Mouse (Mus musculus): Measurements from ENCODE around the gene Nr0b2. TPM values are rescaled to one million over a fixed set of nuclear protein-coding genes. Genes with fewer than 3 reads are reported as not detected.
"Not testable (repeated sequence)": the region's sequence is repeated elsewhere in the genome, so short reads cannot be mapped to it uniquely, and the experiment has no call there.

Gene Nr0b2
- total RNA-seq (2021): not detected
- long read RNA-seq: 0 reads

DNA sequence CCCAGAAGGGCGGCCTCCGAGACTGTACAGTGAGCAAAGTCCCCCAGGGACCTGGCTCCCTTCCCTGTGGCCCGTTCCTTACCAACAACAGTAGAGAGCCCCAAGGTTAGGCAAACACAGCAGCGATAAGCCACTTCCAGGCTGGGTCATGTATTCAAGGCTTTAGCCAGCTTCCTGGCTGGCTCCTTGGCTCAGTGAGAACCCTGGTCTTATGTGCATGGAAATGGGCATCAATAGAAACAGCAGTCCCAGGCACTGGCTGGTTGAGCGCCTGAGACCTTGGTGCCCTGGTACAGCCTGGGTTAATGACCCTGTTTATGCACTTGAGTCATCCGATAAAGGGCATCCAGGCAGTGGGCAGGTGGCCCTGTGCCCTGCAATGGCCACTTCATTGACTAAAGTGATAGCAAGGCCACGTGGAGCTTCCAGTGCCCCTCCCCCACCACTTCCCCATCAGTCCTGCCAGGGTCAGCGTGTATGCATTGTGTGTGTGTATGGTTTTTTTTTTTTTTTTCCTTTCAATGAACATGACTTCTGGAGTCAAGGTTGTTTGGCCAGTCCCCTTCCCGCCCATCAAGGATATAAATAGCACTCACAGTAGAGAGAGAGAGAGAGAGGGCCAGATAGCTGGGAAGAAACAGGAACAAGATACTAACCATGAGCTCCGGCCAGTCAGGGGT lies at the start of gene Nr0b2:
Gene Nr0b2, plus strand, starts transcription at position 609 of the 680 bp plus-strand sequence.
- no peak for DNase-seq (ENCODE audit: low spot score in 2 of 2)

DNA sequence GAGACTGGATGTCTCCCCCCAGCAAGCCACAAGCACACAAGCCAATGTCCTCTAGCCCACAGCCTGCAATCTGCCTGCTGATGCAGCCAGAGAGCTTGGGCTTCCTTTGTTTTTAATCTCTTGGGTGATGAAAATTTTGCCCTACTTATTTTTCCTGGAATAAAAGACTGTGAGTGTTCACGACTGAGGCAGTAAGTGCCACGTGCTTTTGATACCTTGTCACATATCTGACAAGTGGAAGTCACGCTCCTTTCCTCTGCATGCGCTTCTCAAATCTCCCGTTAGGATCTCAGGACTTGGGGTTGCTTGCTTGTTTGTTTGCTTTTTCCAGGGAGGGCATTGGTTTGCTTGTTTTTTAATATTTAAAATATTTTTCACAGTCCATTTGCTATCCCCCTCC lies 48.9 kb upstream of the Nr0b2 start:
- DNase-seq (ENCODE audit: low spot score in 2 of 2): no peak

DNA sequence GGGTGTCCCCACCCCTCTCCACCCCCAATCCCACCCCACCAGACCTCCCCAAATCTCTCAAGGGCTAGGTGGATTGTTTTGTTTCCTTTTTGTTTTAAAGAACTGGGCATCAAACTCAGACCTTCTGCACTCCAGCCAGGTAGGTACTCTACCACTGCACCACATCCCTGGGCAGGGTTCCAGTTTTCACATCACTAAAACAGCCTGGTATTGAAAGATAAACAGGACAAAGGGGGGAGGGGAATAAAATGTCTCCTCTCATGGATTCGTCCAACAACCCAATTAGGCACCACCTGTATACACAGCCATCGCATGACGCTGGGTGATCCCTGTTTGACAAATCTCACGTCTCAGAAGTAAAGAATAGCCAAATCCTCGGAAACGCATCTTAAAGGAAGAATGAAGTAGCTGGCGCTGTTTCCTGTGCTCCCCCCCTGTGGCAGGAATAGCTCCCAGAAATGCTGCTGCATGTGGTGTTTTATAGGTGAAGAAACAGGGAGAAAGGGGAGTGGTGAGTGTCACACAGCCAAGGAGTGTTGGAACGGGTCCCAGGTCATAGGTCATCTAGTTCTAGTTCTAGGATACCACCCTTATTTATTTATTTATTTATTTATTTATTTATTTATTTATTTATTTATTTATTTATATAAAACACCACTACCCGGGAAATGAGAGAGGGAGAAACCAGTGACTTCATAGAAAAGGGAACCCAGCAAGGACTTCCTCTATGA lies 48.3 kb upstream of the Nr0b2 start:
- DNase-seq (ENCODE audit: low spot score in 2 of 2): no peak

DNA sequence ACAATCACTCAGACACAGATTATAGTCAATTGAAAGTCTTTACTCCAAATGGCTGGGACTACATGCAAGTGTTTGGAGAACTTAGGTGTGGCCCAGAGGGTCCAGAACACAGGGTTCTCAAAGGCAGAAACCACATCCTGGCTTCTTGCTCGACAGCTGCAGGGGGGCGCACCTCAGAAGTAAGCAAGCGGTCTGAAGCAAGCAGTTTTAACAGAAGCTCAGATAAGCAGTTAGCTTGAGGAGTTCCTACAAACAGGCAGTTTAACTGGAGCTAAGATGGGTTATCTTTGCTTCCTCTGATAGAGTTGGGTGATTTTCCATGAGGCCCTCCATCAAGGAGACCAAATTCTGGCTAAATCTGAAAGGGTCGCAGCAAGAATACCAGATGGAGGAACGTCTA lies 46.6 kb upstream of the Nr0b2 start:
- no peak for DNase-seq (ENCODE audit: low spot score in 2 of 2)

DNA sequence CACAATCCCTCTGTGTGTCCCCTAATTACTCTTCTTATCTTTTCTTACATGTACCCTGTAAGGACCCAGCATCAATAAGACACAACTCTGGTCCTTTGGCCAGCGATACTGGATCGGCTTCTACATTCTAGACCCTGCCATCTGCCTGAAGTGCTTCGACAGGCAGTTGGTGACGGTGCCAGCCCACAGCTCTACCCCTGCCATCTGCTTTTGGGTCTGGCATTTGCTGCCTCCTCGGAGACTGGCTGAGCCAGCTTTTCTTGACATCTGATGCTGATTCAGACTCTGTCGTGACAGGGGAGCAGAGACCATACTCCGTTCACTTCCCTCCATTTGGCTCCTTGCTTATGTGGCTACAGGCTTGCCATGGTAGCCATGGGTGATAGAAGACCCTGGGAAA lies 44.2 kb upstream of the Nr0b2 start:
- peak; percentile 80 to 86 for DNase-seq (ENCODE audit: low spot score in 2 of 2)

DNA sequence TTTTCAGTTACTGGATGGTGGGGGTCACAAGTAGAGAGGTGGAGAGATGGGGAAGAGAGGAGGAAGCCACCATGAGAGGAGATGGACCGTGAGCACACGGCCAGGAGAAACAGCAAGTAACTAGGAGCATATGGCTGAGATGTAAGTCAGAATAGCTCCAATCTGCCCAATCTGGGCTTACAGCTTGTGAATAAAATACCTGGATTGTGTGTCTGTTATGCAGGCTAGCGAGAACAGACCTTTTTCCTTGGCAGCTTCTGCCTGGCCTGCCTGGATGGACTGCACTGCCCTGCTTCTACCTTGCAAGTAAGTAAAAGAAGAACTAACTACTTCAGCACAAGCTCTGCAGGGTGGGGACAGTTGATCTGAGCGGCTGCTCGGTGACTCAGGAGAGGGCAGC lies 42.1 kb upstream of the Nr0b2 start:
- DNase-seq (ENCODE audit: low spot score in 2 of 2): no peak

DNA sequence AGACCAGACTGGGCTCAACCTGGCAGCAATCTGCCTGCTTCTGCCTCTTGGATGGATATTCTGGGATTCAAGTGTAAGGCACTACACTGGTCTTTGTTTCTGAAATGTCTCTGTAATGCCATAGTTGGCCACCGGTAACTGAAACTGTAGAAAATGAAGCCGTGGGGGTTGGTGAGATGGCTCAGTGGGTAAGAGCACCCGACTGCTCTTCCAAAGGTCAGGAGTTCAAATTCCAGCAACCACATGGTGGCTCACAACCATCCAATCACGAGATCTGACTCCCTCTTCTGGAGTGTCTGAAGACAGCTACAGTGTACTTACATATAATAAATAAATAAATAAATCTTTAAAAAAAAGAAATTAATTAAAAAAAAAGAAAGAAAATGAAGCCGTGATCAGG lies 40.7 kb upstream of the Nr0b2 start:
- not testable (repeated sequence) for DNase-seq (ENCODE audit: low spot score in 2 of 2)

DNA sequence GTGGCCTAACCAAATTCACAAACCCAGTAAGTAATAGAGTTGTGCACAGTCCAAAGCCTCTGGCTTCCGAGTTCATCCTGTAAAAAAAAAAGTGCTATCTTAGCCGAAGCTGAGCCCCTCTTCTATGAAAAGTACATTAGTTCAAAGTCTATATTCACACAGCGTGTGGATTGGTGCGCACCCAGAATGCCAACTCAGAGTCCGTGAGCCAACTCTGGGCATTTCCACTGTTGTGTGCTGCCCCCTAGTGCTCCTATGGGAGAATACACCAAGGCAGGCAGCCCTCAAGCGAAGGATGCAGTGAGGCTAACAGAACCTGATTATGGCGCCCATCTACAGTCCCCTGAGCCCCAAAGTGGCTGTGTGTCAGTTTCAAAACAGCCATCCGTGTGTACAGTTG lies 40.2 kb upstream of the Nr0b2 start:
- peak; percentile 64 to 89 for DNase-seq (ENCODE audit: low spot score in 2 of 2)

DNA sequence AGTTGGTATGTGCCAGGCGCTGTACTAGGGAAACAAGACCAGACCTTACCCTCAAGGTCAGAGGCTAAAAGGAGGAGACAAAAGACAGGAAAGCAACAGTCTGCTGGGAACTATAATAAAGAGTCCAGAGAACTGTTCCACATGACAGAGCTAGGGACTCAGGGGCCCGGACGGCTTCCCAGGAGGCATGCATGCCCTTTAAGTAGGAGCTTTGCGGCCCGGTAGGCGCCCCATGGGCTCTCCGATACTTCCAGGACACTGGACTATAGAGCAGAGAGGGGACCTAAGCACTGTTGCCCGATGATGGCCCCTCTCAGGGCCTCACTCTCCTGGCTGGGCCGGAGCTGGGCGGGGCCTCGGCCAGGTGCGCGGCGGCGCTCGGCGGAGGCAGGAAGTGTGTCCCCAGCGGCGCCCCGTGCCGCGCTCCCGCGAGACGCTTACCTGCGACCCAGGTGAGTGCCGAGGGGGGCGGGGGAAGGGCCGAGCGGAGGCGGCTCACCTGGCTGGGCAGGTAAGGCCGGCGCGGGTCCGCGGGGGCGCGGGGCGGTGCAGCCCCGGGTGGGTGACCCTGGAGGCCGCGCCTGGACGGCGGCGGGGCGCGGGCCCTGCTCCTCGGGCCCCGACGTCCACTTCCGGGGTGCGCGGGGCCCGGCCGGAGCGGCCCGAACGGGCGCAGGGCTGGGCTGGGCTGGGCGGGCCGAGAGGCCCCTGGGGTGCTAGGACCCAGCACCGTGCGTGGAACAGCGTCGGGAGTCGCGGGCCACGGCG lies 34.4 kb upstream of the Nr0b2 start, which contains the start of gene Kdf1:
Gene Kdf1, plus strand, starts transcription at position 363 of the 768 bp plus-strand sequence.
- DNase-seq (ENCODE audit: low spot score in 2 of 2): no peak

DNA sequence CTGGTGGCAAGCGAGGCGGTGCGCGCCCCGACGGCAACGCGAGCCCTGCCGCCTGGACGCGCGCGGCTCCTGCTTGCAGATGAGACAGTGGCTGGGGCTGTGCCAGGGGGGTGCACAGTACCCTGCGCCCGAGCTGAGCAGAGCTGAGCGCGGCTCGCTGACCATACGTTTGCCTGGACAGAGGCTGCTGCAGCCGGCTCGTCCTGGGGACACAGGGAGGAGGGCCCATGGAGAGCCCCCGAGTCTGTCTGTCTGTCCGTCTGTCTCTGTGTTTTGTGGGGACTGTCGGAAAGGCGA lies 33.9 kb upstream of the Nr0b2 start:
- DNase-seq (ENCODE audit: low spot score in 2 of 2): no peak

DNA sequence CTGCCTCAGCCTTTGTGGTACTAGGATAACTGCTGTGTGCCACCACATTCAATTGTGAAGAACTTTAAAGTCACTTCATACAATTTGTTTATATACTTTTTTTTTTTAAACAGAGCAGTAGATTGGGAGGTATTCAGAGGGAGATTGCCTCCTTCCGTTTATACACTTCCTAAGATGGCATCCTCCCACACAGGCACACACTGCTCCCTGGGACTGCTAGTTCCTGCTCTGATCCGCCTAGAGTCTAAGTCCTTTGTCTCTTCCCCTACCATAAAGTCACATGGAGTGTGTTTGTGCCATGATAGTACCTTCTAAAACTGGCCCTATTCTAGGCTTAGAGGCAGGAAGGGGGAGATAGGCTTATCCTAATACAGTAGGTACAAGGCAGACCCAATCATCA lies 31.7 kb upstream of the Nr0b2 start:
- DNase-seq (ENCODE audit: low spot score in 2 of 2): no peak

DNA sequence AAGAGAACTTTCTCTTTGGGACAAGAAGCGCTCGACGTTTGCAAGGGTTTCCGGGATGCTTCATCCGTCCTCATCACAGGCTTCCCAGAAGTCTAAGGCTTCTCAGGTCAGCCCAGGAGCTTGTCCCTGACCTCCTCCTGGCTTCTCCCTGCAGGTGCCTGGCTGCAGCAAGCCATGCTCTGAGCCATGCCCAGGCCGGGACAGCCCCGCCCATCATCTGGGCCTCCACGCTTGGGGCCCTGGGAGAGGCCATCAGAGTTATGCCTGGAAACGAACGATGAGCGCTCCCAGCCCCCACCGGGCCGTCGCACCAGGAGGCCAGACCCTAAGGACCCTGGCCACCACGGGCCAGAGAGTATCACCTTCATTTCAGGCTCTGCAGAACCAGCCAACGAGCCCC lies 25.4 kb upstream of the Nr0b2 start:
- DNase-seq (ENCODE audit: low spot score in 2 of 2): no peak

DNA sequence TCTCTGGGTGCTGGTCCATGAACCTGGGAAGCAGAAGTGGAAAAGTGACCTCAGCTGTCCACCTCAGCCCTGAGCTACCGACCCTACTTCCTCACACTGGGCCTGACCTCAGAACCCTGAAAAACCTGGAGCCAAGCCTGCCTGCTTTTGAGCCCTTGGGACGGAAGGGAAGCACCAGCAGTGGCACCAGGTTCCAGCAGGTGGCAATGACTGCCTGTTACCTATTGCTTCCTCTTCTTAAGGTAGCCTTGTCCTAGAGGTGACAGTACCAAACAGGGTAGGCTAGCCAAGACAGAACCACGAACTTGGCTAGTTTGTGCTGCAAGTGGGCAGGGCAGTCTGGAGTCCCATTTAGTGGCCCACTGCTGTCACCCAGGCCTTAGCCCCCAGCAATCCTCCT lies 20.4 kb upstream of the Nr0b2 start:
- DNase-seq (ENCODE audit: low spot score in 2 of 2): no peak

DNA sequence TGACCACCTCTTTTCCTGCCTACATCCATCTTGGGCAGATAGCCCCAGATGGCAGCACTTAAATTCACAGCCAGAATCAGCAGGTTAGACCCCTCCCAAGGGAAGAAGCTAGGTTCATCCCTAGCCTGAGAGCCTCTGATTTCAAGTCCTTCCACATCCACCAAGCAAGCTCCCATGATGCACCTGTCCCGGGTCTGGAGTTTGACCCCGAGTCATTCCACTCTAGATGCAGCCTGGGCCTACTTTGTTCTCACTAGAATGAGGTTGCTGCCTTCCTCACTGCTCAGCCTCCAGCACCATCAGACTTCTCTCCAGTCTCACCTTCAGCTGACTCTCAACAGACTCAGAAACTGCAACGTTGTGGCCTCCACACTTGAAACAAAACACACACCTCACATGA lies 17.1 kb upstream of the Nr0b2 start:
- DNase-seq (ENCODE audit: low spot score in 2 of 2): no peak

DNA sequence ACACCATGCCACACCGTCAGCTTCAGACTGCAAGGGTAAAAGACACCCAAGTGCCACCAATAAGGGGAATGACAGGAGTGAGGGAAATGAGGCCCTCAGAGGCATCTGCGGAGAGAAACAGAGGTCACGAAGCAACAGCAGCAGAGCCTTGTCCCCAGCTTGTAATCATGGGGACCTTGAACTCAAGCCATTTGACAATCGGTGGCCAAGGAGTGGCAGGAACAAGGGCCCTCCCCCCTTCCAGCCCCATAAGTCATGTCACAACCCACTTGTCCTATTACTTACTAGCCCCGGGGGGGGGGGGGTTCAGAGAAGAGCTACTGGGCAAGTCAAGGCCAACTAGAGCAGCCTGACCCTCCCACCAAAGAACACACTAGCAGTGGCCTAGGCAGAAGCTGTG lies 16.5 kb upstream of the Nr0b2 start:
- no peak for DNase-seq (ENCODE audit: low spot score in 2 of 2)

DNA sequence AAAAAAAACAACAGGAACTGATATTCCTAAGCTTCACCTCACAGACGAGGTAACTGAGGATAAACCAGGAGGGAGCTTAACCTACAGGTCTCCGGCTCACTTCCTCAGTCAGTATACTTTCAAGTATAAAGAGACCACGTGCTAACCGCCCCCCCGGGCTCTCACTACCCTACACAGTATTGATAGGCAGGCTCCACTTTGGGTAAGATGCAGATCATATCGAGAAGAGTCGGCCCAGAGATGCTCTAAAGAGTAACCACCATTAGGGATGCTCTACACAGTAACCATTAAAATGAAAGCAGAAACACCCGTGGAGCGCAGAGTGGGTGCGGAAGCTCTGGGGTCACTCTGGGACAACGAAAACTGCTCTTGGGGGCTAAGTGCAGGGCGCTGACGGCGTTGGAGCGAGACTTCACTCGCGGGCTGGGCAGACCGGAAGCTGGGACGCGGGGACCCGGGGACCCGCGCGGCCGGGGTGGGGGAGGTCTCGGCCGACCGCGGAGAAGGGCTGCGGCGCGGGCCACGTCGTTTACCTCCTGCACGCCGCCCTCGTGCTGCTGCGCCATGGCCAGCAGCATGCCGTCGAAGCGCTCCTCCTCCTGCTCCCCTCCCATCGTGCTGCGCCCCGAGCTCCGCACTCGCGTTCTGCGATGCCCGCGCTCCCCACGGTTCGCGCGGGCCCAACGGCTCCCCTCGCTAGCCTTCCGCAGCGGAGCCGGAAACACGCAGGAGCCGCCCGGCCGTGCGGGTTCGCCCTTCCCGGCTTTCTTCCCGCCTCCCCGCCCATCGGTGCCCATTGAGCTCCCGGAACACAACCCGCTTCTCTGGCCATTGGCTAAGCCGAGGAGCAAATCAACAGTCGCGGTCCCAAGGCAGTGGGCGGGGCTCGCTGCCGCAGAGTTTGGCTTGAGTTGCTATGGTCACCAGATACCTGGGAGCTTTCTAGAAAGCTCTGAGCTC lies 7.6 kb upstream of the Nr0b2 start, which contains the start of gene Nudc:
Gene Nudc, minus strand, starts transcription at position 725 of the 960 bp plus-strand sequence.
- DNase-seq (ENCODE audit: low spot score in 2 of 2): peak; percentile 97

DNA sequence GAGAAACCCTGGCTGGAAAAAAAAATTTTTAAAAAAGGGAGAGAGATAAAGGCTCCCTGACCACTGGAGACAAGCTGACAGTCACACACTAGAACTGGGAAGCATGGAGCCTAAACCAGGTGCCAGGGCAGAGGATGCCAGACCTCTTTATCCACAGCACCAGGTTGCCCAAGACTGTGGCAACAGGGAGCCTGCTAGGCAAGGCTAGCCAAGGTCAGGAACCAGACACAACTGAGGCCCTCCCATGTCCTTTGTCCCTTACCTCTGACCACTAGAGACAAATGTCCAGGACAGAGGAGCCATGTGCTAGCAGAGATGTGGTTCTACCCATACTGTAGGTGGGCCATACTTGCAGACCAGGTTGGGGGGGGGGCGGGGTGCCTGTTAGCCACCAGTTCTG lies 1.1 kb upstream of the Nr0b2 start:
- no peak for DNase-seq (ENCODE audit: low spot score in 2 of 2)

DNA sequence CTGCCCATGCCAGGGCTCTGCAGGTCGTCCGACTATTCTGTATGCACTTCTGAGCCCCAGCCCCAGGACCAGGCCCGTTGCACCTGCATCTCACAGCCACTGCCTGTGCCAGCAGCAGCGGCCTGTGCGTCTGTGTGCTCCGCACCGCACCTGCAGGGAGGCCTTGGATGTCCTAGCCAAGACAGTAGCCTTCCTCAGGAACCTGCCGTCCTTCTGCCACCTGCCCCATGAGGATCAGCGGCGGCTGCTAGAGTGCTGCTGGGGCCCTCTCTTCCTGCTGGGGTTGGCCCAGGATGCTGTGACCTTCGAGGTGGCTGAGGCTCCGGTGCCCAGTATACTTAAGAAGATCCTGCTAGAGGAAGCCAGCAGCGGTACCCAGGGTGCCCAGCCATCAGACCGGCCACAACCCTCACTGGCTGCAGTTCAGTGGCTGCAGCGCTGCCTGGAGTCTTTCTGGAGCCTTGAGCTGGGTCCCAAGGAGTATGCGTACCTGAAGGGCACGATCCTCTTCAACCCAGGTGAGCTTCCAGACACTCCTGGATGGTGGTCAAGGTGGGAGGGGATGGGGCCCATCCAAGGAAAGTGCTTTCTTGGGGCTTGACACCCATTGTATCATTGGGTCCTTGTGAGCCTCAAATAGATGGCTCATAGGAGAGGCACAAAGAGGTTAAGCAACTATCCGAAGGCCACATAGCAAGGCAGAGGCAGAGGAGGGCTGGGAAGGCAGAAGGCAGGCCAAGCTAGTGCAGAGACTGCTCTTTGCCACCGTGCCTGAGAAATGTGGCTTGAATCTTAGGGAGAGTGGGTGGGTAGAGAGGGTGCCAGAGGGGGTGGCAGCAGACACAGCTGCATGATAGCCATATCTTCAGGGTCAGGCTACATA lies 513 bp downstream of the Nr0b2 start:
- no peak for DNase-seq (ENCODE audit: low spot score in 2 of 2)

DNA sequence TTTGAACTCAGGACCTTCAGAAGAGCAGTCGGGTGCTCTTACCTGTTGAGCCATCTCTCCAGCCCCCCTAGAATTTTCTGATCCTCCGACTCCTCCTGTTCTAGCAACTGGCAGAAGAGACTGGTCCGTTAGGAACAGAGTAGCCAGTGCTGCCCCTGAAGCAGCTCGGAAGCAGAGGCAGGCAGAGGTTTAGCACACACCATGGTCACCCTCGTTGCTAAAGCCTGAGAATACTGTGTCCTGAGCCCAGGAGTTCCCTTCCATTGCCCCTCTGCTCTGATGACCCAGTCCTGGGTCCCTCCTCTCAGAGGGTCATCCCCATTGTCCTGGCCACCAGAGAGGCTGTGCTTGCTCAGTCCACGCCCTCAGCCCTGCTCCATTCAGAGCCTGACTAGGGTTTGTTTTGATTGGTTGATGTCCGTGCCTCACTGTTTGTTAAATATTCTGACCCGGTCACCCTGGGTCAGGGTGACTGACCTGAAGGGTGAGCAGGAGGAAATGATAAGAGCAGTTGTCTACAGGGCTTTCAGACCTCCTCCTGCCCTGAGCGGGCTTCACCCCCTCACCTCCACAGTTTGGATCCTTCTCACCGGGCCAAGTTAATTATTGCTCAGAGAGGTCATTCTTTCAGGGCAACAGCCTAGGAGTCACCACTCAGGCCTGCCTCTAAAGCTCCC lies 4.0 kb downstream of the Nr0b2 start:
- no peak for DNase-seq (ENCODE audit: low spot score in 2 of 2)

DNA sequence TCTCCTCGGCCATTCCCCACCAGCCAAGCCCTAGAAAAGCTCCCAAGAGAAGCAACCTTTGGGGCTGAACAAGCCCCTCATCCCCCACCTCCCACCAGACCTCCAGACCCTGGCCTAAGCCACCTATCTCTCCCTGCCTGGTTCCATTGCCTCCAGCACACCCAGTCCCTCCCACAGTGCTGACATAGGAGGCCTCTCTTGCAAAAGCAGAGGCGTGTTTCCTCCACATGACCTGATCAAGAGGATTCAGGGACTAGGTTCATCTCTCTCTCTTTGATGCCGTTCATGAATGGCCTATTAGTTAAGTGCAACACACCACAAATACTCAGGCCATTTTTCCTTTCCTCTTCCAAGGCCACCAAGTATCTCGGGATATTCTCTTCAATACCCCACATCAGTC lies 6.7 kb downstream of the Nr0b2 start:
- DNase-seq (ENCODE audit: low spot score in 2 of 2): no peak

All from layer of hippocampus, adult 18-20 months (tissue).